Mouse (Mus musculus): ENCODE measurements at regions not wholly inside any gene's neighbourhood (a gene's known extent, or its start where the extent isn't known, plus 50 kb on each side); places are given as distances from the start of the nearest gene placed in this dataset. TPM values are rescaled to one million over a fixed set of nuclear protein-coding genes. Genes with fewer than 3 reads are reported as not detected.

DNA sequence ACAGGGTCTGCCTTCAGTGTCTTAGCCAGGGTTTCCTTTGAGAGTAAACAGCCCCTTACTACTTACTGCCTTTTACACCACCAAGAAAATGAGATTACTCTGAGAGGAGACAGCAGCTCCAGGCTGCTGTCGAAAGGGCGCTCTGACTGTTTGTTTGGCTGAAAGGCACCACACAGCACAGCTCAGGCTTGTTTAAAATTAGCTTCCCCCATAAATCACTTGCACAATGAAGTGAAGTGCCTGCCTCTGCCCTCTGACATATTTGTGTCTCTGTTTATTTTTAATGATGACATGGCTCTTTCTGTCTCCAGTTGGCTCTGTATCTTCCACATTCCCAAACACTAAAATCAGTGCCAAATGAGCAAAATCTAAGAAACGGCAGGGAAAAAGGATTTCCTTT is 601.5 kb downstream of the Gm826 start:
- Histone ChIP-seq H3K9ac (no peak overlapping the region), H3K4me1 (peaks cover 5% of the 10 kb centered on the region; the same call in 1 of the 2 replicates), H3K27me3 (replicated peaks) (no peaks in the 10 kb centered on the region), H3K4me3 (no peak overlapping the region), H3K36me3 (no peaks in the 10 kb centered on the region), H3K27ac (no peak overlapping the region), H3K9me3 (no peaks in the 10 kb centered on the region), H3K4me2 (replicated peaks) (no peak overlapping the region)
- ATAC-seq (ENCODE audit: low FRiP score, low read depth) = 0 out of 2 replicates have a peak, but pooled peaks have one; percentile 29
- WGBS = 16% methylated on average over 3 of the region's 3 CpGs

DNA sequence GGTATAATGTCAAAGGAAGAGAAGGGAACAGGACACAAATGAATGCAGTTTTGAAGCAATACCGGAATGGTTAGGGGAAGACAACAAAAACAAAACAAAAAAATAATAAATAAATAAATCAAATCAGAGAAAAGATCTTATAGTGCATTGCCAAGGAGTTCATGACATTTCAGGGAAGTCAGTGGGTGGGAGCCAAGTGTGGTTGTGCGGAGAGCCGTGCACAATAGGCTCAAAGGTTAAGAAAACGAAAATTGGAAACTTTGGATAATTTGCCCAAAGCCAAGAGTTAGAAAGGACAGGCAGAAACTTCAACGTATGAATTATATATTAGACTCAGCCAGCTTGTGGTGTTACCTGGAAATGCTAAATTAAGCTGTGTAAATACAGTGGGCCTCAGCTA is 599.4 kb downstream of the Gm826 start:
- Histone ChIP-seq H3K27ac (no peak overlapping the region), H3K9ac (no peak overlapping the region), H3K4me1 (peaks cover 5% of the 10 kb centered on the region; the same call in 1 of the 2 replicates), H3K36me3 (no peaks in the 10 kb centered on the region), H3K4me2 (replicated peaks) (no peak overlapping the region), H3K9me3 (no peaks in the 10 kb centered on the region), H3K27me3 (replicated peaks) (no peaks in the 10 kb centered on the region), H3K4me3 (no peak overlapping the region)
- no peak for ATAC-seq (ENCODE audit: low FRiP score, low read depth)
- 82% methylated on average over 5 of the region's 5 CpGs for WGBS

DNA sequence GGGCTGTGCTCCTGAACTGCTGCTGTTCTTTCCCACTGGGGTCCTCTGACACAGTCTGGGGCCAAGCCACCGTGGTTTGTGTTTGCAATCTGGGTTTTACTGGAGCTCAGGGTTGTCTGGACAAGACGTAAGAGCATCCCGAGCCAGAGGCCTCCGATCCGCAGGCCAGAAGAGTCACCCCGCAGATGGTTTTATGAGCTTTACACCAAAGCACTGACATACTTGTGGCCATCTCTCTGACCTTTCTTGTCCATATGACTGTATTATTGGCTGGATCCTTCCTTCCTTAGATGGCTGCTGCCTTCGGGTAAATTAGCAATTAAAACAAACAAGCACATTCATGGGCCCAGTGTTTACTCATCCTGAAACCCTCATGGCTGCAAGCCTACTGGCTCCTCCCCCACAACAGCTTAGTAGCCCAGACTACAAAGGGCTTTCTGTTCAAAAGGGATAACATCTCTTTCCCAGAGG is 578.4 kb downstream of the Gm826 start:
- Histone ChIP-seq H3K4me2 (replicated peaks) (no peak overlapping the region), H3K27ac (no peak overlapping the region), H3K27me3 (replicated peaks) (no peaks in the 10 kb centered on the region), H3K36me3 (no peaks in the 10 kb centered on the region), H3K9ac (no peak overlapping the region), H3K4me1 (no peaks in the 10 kb centered on the region), H3K9me3 (no peaks in the 10 kb centered on the region), H3K4me3 (no peak overlapping the region)
- 54% methylated on average over 7 of the region's 7 CpGs for WGBS
- ATAC-seq (ENCODE audit: low FRiP score, low read depth) = peak; percentile 66; the same call in 1 of the 2 replicates

DNA sequence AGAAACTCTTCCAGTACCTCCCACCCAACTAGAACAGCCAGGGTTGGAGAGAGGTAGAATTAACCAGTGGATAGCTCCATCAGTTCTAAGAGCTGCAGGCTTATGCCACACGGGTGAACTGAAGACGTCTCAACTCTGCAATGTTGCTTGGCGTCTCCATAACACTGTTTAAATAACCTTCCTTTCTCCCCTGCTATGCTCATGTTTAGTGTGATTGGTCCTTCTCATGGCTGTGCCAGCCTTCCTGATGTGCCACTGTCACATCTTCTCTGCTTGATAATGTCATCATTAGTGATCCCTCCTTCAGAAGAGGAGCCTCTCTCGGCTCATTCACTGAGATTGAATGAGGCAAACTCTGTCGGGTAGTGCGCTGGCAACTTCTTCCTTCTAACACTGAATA is 573.2 kb downstream of the Gm826 start:
- no peaks in the 10 kb centered on the region for H3K36me3 ChIP-seq
- no peaks in the 10 kb centered on the region for H3K9me3 ChIP-seq
- WGBS = 91% methylated on average over 6 of the region's 6 CpGs
- no peak overlapping the region for H3K4me3 ChIP-seq
- H3K4me1 ChIP-seq = no peaks in the 10 kb centered on the region
- no peak for ATAC-seq (ENCODE audit: low FRiP score, low read depth)
- H3K27ac ChIP-seq = no peak overlapping the region
- H3K9ac ChIP-seq = no peak overlapping the region
- H3K4me2 ChIP-seq (replicated peaks) = no peak overlapping the region
- no peaks in the 10 kb centered on the region for H3K27me3 ChIP-seq (replicated peaks)

DNA sequence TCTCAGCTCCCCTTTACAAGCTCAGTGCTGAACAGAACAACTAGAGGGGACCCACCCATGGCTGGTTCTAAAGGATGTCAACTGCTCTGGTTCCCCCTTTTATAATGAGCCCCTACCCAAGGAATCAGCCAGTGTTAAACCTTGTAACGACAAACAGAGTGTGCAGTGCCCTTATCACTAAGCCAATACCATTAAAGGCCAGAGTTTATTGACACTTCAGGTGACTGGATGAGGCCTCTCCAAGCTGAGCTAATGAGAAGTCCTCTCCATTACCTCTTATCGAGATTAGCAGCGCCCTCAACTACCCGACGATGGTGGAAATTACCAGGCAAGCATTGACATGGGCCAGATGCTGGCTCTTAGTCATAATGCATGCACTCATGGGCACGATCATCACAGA is 570.8 kb downstream of the Gm826 start:
- Histone ChIP-seq H3K4me3 (no peak overlapping the region), H3K36me3 (no peaks in the 10 kb centered on the region), H3K9me3 (no peaks in the 10 kb centered on the region), H3K9ac (no peak overlapping the region), H3K27me3 (replicated peaks) (no peaks in the 10 kb centered on the region), H3K4me1 (no peaks in the 10 kb centered on the region), H3K4me2 (replicated peaks) (no peak overlapping the region), H3K27ac (no peak overlapping the region)
- no peak for ATAC-seq (ENCODE audit: low FRiP score, low read depth)
- 83% methylated on average over 6 of the region's 6 CpGs for WGBS

Small RNA genes in the stretch of these regions (microRNA-seq; reads per million reads assigned to microRNA genes)
- not detected for gene Gm44319

Measured in neural tube, embryonic 12.5 days (tissue).